Mouse (Mus musculus) ES-E14 (cell line): ENCODE data around the gene Nrf1. TPM values are rescaled to one million over a fixed set of nuclear protein-coding genes. Genes with fewer than 3 reads are reported as not detected.

Experiments used
- DNase-seq: peaks from one replicate; pipeline ENCODE4 v3.0.0-alpha.2; 2013; ENCODE audit warnings: low read depth, low spot score
- H3K27ac ChIP-seq: 2 replicates; pipeline ENCODE4 v1.5.1; 2012; ENCODE audit warnings: low read depth, mild to moderate bottlenecking, low read length, moderate library complexity, mixed read lengths; ENCODE audit not compliant: poor library complexity, insufficient read depth, severe bottlenecking
- H3K36me3 ChIP-seq: 2 replicates; pipeline ENCODE4 v1.6.1; 2012; ENCODE audit warnings: mild to moderate bottlenecking, low read length, moderate library complexity, mixed read lengths; ENCODE audit not compliant: control insufficient read depth, poor library complexity, insufficient read depth, severe bottlenecking
- H3K4me1 ChIP-seq, 2 experiments: fragments of 150-350 bp in 1 of 2; sonication (generic) in 1 of 2; 2 replicates each; pipeline ENCODE4 v1.6.1; 2012; ENCODE audit warnings: low read length in 2 of 2, mild to moderate bottlenecking in 1 of 2, mixed read lengths in 1 of 2; ENCODE audit not compliant: control insufficient read depth in 2 of 2, insufficient read depth in 2 of 2, poor library complexity in 1 of 2
- H3K4me3 ChIP-seq, 2 experiments: fragments of 150-350 bp in 1 of 2; sonication (generic) in 1 of 2; 2 replicates each; pipeline ENCODE4 v1.5.1; 2012; ENCODE audit warnings: low read length in 2 of 2, low read depth in 1 of 2, mild to moderate bottlenecking in 1 of 2, mixed read lengths in 1 of 2; ENCODE audit not compliant: insufficient read depth in 1 of 2, poor library complexity in 1 of 2, severe bottlenecking in 1 of 2
- H3K9ac ChIP-seq: 2 replicates; pipeline ENCODE4 v1.6.1; 2012; ENCODE audit warnings: low read depth, mild to moderate bottlenecking, low read length, mixed read lengths; ENCODE audit not compliant: poor library complexity, insufficient read depth, severe bottlenecking
- H3K9me3 ChIP-seq: fragments of 150-350 bp; sonication (generic); 2 replicates; pipeline ENCODE4 v1.6.1; 2012; ENCODE audit warnings: low read depth, mild to moderate bottlenecking, low read length; ENCODE audit not compliant: control insufficient read depth, insufficient read depth
- CHD2 ChIP-seq: IDR thresholded peaks from 2 replicates; pipeline ENCODE4 v1.6.1; 2014; ENCODE audit warnings: mild to moderate bottlenecking, low read depth, low read length, inconsistent platforms
- HCFC1 ChIP-seq: IDR thresholded peaks from 2 replicates; pipeline ENCODE4 v1.6.1; 2012; ENCODE audit warnings: low read length, inconsistent platforms, borderline replicate concordance; ENCODE audit not compliant: insufficient read depth
- MAFK ChIP-seq: IDR thresholded peaks from 2 replicates; pipeline ENCODE4 v1.6.1; 2014; ENCODE audit warnings: mild to moderate bottlenecking, low read depth, low read length, inconsistent platforms; ENCODE audit not compliant: insufficient read depth
- ZC3H11A ChIP-seq: IDR thresholded peaks from 2 replicates; pipeline ENCODE4 v1.6.1; 2012; ENCODE audit warnings: low read depth, mild to moderate bottlenecking, inconsistent platforms, low read length, borderline replicate concordance
- ZNF384 ChIP-seq: IDR thresholded peaks from 2 replicates; pipeline ENCODE4 v1.6.1; 2012; ENCODE audit warnings: low read depth, low read length, inconsistent platforms
- in situ Hi-C, 2 experiments: fragments of 600-800 bp; cut with MboI; formaldehyde crosslinking; loops; one replicate each; pipeline ENCODE4 v1.15.1; 2025; ENCODE audit warnings: low sequenced_read_pairs in 2 of 2, inconsistent platforms in 1 of 2; ENCODE audit not compliant: unreplicated experiment in 2 of 2
- total RNA-seq: library from RNA; depleted of rRNA; stranded (reverse); fragments of 300-350 nt; gene quantifications from 2 replicates; pipeline ENCODE4 v1.2.3, GENCODE M21; 2012

The Nrf1 gene
- total RNA-seq, 1 experiment = 81.6 TPM

- DNase-seq = no peak
- H3K27ac ChIP-seq = no peak overlapping the region
- no peaks in the 10 kb centered on the region for H3K36me3 ChIP-seq
- no peak for TF ChIP-seq CHD2
- TF ChIP-seq HCFC1 = no peak
- no peak for TF ChIP-seq ZC3H11A
- TF ChIP-seq ZNF384 = no peak
- TF ChIP-seq MAFK = no peak
- in situ Hi-C loops = no loop called here
- H3K4me3 ChIP-seq = no peak overlapping the region
- no peaks in the 10 kb centered on the region for H3K9me3 ChIP-seq
- H3K9ac ChIP-seq = no peak overlapping the region
- H3K4me1 ChIP-seq = no peaks in the 10 kb centered on the region; a peak in 1 of 4 replicates
Measured at GRCm38 (mm10) chr6:30041498-30041897, 6.3 kb upstream of the Nrf1 start.

- H3K4me3 ChIP-seq = no peak overlapping the region
- TF ChIP-seq ZC3H11A (no peak), MAFK (no peak), HCFC1 (no peak), ZNF384 (no peak), CHD2 (no peak)
- no peak for DNase-seq
Measured at GRCm38 (mm10) chr6:30042483-30042882, 5.3 kb upstream of the Nrf1 start.

GRCm38 (mm10) chr6:30048163-30048500 is 344 bp downstream of the Nrf1 start:
- Histone ChIP-seq H3K4me3 (peak overlapping the region; percentile 93 to 97), H3K4me1 (peaks cover 2 to 9% of the 10 kb centered on the region in 2 experiments; a peak in 2 of 4 replicates), H3K9ac (peak overlapping the region; percentile 99), H3K27ac (peak overlapping the region; percentile 99), H3K36me3 (no peaks in the 10 kb centered on the region), H3K9me3 (no peaks in the 10 kb centered on the region)
- no peak for TF ChIP-seq ZC3H11A
- TF ChIP-seq HCFC1 = no peak
- no peak for TF ChIP-seq ZNF384
- TF ChIP-seq MAFK = no peak
- TF ChIP-seq CHD2 = no peak
- in situ Hi-C loops = no loop called here
- no peak for DNase-seq

More at GRCm38 (mm10) chr6:30042483-30042882, 5.3 kb upstream of the Nrf1 start:
- no peak overlapping the region for H3K27ac ChIP-seq
- in situ Hi-C loops = no loop called here
- H3K9me3 ChIP-seq = no peaks in the 10 kb centered on the region
- no peaks in the 10 kb centered on the region for H3K36me3 ChIP-seq
- H3K9ac ChIP-seq = no peak overlapping the region
- H3K4me1 ChIP-seq = no peaks in the 10 kb centered on the region

- peak overlapping the region; percentile 93 to 97 for H3K4me3 ChIP-seq
- TF ChIP-seq ZNF384 (no peak), CHD2 (no peak), HCFC1 (no peak), ZC3H11A (no peak), MAFK (no peak)
- H3K27ac ChIP-seq = peak overlapping the region; percentile 99
- H3K36me3 ChIP-seq = no peaks in the 10 kb centered on the region
- no peaks in the 10 kb centered on the region for H3K9me3 ChIP-seq
- H3K9ac ChIP-seq = peak overlapping the region; percentile 99
- in situ Hi-C loops = no loop called here
- H3K4me1 ChIP-seq = peaks cover 2 to 9% of the 10 kb centered on the region in 2 experiments; a peak in 2 of 4 replicates
- no peak for DNase-seq
Measured at GRCm38 (mm10) chr6:30048501-30049353, 939 bp downstream of the Nrf1 start.
